Mouse (Mus musculus) embryonic facial prominence, embryonic 14.5 days (tissue): ENCODE measurements at regions not wholly inside any gene's neighbourhood (a gene's known extent, or its start where the extent isn't known, plus 50 kb on each side); places are given as distances from the start of the nearest gene placed in this dataset.

Experiments used
- ATAC-seq: fragments of 200-750 bp; cut with Nextera tagmentation; 2 replicates; pipeline ENCODE4 v1.8.0; 2017; ENCODE audit warnings: low read depth, moderate number of reproducible peaks, moderate TSS enrichment
- DNase-seq: peaks from one replicate; pipeline ENCODE4 v3.0.0-alpha.2; 2015; ENCODE audit warnings: low spot score
- H3K27ac ChIP-seq: fragments of 300-500 bp; sonication (generic); replicated peaks from 2 replicates; pipeline ENCODE4 v1.5.1; 2014; ENCODE audit warnings: low read depth, mild to moderate bottlenecking, low read length, moderate library complexity
- H3K27me3 ChIP-seq: fragments of 300-500 bp; sonication (generic); replicated peaks from 2 replicates; pipeline ENCODE4 v1.6.1; 2014; ENCODE audit warnings: low read length; ENCODE audit not compliant: control insufficient read depth, insufficient read depth
- H3K36me3 ChIP-seq: fragments of 300-500 bp; sonication (generic); 2 replicates; pipeline ENCODE4 v1.6.1; 2014; ENCODE audit warnings: low read length, mixed read lengths; ENCODE audit not compliant: control insufficient read depth, insufficient read depth
- H3K4me1 ChIP-seq: fragments of 300-500 bp; sonication (generic); 2 replicates; pipeline ENCODE4 v1.6.1; 2014; ENCODE audit warnings: antibody characterized with exemption, low read length; ENCODE audit not compliant: control insufficient read depth, insufficient read depth
- H3K4me2 ChIP-seq: fragments of 300-500 bp; sonication (generic); 2 replicates; pipeline ENCODE4 v1.6.1; 2014; ENCODE audit warnings: low read depth, mild to moderate bottlenecking, low read length, moderate library complexity, mixed read lengths
- H3K4me3 ChIP-seq: fragments of 300-500 bp; sonication (generic); 2 replicates; pipeline ENCODE4 v1.5.1; 2014; ENCODE audit warnings: low read depth, mild to moderate bottlenecking, low read length
- H3K9ac ChIP-seq: fragments of 300-500 bp; sonication (generic); 2 replicates; pipeline ENCODE4 v1.6.1; 2014; ENCODE audit warnings: low read depth, mild to moderate bottlenecking, low read length, moderate library complexity, mixed read lengths
- H3K9me3 ChIP-seq: fragments of 300-500 bp; sonication (generic); 2 replicates; pipeline ENCODE4 v1.6.1; 2016; ENCODE audit warnings: low read length; ENCODE audit not compliant: control insufficient read depth
- WGBS: fragments of 180-500 bp; shearing (Covaris S2); extraction: QIAGEN DNeasy Blood & Tissue Kit; methylation state at CpG from one replicate; pipeline ENCODE4 v1.1.7; 2014; 5-methylcytosine and 5-hydroxymethylcytosine counted together

DNA sequence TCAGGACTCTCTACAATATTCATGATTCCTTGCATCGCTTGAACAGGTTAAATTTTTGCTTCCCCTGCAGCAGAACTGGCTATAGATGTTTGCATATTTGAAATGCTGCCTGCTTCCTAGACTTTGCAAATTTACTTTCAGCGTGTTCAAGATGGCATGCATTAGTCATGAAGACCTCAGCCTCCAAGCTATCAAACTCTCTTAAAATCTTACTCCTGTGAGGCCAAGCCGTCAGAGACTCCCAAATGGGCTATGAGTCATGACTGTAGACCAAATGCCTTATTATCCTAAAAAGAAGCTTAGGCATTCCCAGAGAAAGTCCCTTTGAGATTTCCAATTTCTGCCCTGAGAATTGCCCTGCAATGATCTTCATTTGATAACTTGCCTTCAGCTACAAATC is 874.7 kb upstream of the Pom121l12 start:
- Histone ChIP-seq H3K4me2 (no peak overlapping the region), H3K36me3 (no peaks in the 10 kb centered on the region), H3K9me3 (no peaks in the 10 kb centered on the region), H3K27me3 (no peaks in the 10 kb centered on the region), H3K4me1 (no peaks in the 10 kb centered on the region), H3K27ac (no peak overlapping the region), H3K4me3 (no peak overlapping the region), H3K9ac (no peak overlapping the region)
- DNase-seq (no peak), ATAC-seq (no peak)
- 70% methylated on average over 3 of the region's 3 CpGs for WGBS

DNA sequence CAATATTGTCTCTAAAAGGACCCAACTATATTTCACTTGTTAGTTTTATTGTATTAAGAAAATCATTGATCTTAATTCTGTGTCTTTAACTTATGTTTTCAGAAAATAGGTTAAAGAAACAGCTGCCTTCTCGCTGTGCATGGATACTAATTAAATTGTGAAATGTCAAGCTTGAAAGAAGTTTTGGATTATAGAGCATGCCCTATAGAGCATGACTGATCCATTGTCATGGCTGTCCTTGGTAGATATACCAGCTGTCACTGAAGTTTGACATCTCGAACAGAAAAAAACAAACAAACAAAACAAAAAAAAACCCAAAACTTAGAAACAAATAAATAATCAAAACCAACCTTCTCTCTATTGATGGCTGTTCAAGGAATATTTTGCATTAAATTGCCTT is 828.0 kb upstream of the Pom121l12 start:
- no peak for ATAC-seq
- WGBS = 53% methylated on average over 2 of the region's 2 CpGs
- Histone ChIP-seq H3K27ac (no peak overlapping the region), H3K4me3 (no peak overlapping the region), H3K4me2 (no peak overlapping the region), H3K4me1 (no peaks in the 10 kb centered on the region), H3K27me3 (no peaks in the 10 kb centered on the region), H3K9me3 (no peaks in the 10 kb centered on the region), H3K9ac (no peak overlapping the region), H3K36me3 (no peaks in the 10 kb centered on the region)
- DNase-seq = peak; percentile 40
